Mouse (Mus musculus) heart, adult 18-20 months (tissue): ENCODE measurements at regions not wholly inside any gene's neighbourhood (a gene's known extent, or its start where the extent isn't known, plus 50 kb on each side); places are given as distances from the start of the nearest gene placed in this dataset.
"Not testable (repeated sequence)": the region's sequence is repeated elsewhere in the genome, so short reads cannot be mapped to it uniquely, and the experiment has no call there.

Experiments used
- DNase-seq, 2 experiments: peaks; one replicate each; pipeline ENCODE4 v3.0.0; 2021 to 2022; ENCODE audit warnings: mixed read lengths in 1 of 2

DNA sequence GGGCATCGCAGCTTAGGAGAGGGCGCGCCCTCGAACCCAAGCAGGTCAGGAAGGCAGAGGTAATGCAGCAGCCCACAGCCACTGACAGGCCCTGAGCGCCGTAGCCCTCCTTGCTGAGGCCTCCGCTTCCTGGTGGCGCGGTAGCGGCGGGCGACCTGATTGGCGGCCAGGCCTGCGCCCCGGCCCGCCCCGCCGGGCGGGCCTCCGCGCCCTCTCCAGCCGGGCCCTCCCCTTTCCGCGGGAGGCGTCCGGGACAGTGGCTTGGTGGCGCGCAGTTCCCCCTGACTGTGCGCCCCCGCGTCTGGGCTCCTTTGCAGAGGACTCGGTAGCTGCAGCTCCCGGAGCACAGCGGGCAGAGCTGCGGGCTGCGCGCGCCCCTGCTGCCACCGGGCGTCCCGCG is 242.1 kb downstream of the Gm21863 start:
- DNase-seq: peak; percentile 4 to 22

- peak; percentile 1 to 2 for DNase-seq
These were observed 242.6 kb downstream of the Gm21863 start for GRCm38 (mm10) chr12:20196905-20197304.

- DNase-seq: not testable (repeated sequence)
These were observed 269.6 kb downstream of the Gm21863 start for GRCm38 (mm10) chr12:20223921-20224320.

DNA sequence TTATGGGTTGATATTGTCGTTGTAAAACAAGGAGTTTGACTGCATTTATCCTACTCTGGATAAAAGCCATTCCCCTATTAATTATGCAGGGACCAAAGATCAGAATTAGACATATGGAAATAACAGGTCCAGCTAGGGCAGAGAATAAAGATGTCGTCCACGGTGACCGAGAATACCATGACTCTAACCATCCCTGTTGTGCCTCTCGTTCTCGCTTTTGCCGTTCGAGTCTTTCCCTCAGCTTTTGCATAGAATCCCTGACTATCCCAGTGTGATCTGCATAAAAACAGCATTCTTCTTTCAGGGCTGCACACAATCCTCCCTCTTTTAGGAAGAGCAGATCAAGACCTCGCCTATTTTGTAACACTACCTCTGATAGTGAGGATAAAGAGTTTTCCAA is 272.5 kb downstream of the Gm21863 start:
- DNase-seq: not testable (repeated sequence)

GRCm38 (mm10) chr12:20227427-20228160 is 273.3 kb downstream of the Gm21863 start:
- DNase-seq: peak in 1 of 2 experiments; percentile 2

DNA sequence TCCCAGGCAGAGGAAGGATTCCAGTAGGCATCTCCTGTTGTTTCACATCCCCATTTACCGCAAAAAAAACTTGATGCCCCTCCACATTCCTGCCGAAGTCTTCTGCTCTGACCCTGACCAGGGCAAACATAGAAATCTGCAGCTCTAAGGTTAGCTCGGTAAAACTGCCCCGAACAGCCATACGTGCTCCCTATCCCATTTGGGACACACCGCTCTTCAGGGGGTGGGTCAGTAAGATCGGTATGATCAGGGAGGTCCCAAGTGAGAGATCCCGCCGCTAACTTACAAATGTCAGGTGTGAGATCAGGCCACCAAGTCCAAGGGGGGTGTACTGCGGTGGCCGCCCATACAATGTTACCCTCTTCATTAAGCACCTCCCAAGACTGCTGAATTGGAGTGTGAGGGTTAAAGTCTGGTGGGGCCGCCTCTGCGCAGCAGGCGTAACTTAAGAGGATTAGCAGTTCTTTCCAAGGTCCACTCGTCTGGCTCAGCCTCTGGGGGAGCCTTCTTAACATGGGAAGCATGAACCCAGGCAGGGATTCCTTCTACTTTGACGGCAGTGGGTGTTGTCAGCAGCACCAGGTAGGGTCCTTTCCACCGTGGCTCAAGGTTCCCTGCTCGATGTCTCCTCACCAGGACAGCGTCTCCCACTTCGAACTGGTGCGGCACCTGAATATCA is 274.2 kb downstream of the Gm21863 start:
- not testable (repeated sequence) for DNase-seq

- DNase-seq: not testable (repeated sequence)
These were observed 275.1 kb downstream of the Gm21863 start for GRCm38 (mm10) chr12:20229441-20229840.

DNA sequence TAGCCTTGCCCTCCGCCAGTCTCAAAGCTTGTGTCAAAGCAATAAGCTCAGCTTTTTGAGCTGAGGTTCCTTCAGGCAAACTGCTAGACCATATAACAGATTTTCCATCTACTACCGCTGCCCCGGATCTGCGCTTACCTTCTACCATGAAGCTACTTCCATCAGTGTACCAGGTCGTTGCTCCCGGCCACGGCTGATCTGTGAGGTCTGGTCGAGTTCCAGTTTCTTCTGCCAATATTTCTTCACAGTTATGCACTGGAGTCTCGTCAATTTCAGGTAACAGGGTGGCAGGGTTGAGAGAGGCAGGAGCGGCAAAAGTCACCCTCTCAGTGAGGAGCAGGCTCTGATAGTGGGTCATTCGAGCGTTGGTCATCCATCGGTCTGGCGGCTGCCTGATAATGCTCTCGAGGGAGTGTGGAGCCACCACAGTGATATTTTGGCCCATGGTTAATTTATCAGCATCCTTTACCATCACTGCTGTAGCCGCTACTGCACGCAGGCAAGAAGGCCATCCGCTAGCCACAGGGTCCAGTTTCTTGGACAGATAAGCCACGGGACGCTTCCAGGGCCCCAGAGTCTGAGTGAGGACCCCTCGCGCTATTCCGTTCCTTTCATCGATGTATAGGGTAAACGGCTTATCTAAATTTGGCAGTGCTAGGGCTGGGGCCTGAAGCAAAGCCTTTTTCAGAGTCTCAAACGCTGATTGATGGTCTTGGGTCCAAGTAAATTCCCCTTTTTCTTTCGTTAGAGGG is 276.0 kb downstream of the Gm21863 start:
- no peak for DNase-seq

GRCm38 (mm10) chr12:20230893-20231235 is 276.6 kb downstream of the Gm21863 start:
- DNase-seq: peak in 1 of 2 experiments; percentile 2

DNA sequence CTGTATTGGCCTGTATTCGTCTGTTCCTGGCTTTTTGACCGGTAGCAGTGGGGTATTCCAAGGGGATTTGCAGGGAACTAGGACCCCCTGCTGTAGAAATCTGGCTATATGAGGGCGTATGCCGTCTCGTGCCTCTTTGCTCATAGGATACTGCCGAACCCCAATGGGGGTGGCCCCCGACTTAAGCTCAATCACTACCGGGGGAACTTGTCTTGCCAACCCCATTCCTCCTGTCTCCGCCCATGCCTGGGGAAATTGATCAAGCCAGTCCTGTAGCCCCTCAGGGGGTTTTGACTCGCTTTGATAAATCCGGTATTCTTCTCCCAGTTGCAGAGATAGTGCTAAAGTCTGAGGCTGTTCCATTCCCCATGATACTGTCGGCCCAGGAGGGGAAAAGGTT is 277.2 kb downstream of the Gm21863 start:
- DNase-seq: peak in 1 of 2 experiments; percentile 2

- DNase-seq: peak in 1 of 2 experiments; percentile 2
These were observed 277.8 kb downstream of the Gm21863 start for GRCm38 (mm10) chr12:20231986-20232541.

- DNase-seq: peak in 1 of 2 experiments; percentile 1
These were observed 278.6 kb downstream of the Gm21863 start for GRCm38 (mm10) chr12:20232746-20233453.

DNA sequence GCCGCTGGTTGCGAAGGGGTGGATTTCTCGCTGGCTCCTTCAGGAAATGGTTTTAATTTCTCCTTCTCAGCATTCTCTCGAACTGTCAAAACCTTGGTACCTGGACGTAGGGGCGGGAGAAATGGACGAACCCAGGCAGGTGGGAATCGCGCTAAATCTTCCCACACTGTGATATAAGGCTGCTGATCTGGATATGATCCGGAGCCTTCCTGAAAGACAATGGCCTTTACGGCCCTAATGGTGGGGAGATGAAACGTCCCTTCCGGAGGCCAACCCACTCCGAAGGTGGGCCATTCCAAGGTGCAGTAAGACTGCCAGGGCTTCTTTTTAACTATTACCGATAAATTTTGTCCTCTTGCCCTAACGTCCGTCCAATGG is 279.1 kb downstream of the Gm21863 start:
- peak in 1 of 2 experiments; percentile 3 for DNase-seq

DNA sequence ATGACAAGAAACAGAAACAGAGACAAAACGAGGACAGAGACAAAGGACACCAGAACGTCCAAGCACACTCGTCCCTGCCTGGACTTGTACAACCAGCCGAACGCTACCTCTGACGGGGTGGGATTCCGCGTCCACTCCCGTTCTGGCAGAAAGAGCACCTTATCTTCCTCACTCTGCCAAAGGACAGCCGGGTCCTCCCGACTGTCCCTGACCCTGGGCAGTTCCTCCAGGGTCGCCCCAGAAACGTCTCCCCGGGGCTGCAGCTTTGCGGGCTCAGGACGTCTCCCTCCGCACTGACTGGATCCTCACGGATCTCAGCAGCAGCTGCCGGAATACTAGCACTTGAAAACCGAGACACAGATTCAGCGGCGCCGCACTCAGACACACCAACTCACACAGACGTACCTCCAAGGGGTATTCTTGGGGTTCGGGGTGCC is 279.6 kb downstream of the Gm21863 start:
- DNase-seq: peak in 1 of 2 experiments; percentile 1
